Mouse (Mus musculus) forebrain, embryonic 11.5 days (tissue): ENCODE measurements at regions not wholly inside any gene's neighbourhood (a gene's known extent, or its start where the extent isn't known, plus 50 kb on each side); places are given as distances from the start of the nearest gene placed in this dataset.
A peak's percentile ranks its signal among the peaks of the same experiment; 100 is the strongest.

Source experiments
- ATAC-seq: fragments of 200-750 bp; cut with Nextera tagmentation; replicated peaks from 2 replicates; pipeline ENCODE4 v1.8.0; 2017; ENCODE audit warnings: moderate TSS enrichment; ENCODE audit not compliant: low FRiP score
- DNase-seq: peaks from one replicate; pipeline ENCODE4 v3.0.0-alpha.2; 2017; ENCODE audit warnings: low spot score
- H3K27ac ChIP-seq: fragments of 300-500 bp; sonication (generic); 2 replicates; pipeline ENCODE4 v1.5.1; 2014; ENCODE audit warnings: low read depth, low read length
- H3K27me3 ChIP-seq: fragments of 300-500 bp; sonication (generic); 2 replicates; pipeline ENCODE4 v1.6.1; 2014; ENCODE audit warnings: mild to moderate bottlenecking, low read length, mixed read lengths; ENCODE audit not compliant: control insufficient read depth, insufficient read depth
- H3K36me3 ChIP-seq: fragments of 300-500 bp; sonication (generic); 2 replicates; pipeline ENCODE4 v1.6.1; 2014; ENCODE audit warnings: mild to moderate bottlenecking, low read length, moderate library complexity, mixed read lengths; ENCODE audit not compliant: control insufficient read depth, insufficient read depth
- H3K4me1 ChIP-seq: fragments of 300-500 bp; sonication (generic); replicated peaks from 2 replicates; pipeline ENCODE4 v1.6.1; 2014; ENCODE audit warnings: low read length, mixed read lengths; ENCODE audit not compliant: control insufficient read depth, insufficient read depth
- H3K4me2 ChIP-seq: fragments of 300-500 bp; sonication (generic); 2 replicates; pipeline ENCODE4 v1.6.1; 2014; ENCODE audit warnings: low read depth, mild to moderate bottlenecking, low read length, moderate library complexity, mixed read lengths; ENCODE audit not compliant: severe bottlenecking
- H3K4me3 ChIP-seq: fragments of 300-500 bp; sonication (generic); 2 replicates; pipeline ENCODE4 v1.5.1; 2014; ENCODE audit warnings: low read depth, low read length
- H3K9ac ChIP-seq: fragments of 300-500 bp; sonication (generic); 2 replicates; pipeline ENCODE4 v1.6.1; 2014; ENCODE audit warnings: low read length
- H3K9me3 ChIP-seq: fragments of 300-500 bp; sonication (generic); 2 replicates; pipeline ENCODE4 v1.6.1; 2016; ENCODE audit warnings: low read length, mixed read lengths; ENCODE audit not compliant: control insufficient read depth
- WGBS: fragments of 180-500 bp; shearing (Covaris S2); extraction: QIAGEN DNeasy Blood & Tissue Kit; methylation state at CpG from one replicate; pipeline ENCODE4 v1.1.7; 2014; 5-methylcytosine and 5-hydroxymethylcytosine counted together

GRCm38 (mm10) chr1:186229856-186230255 lies 112.7 kb upstream of the Lyplal1 start:
- Histone ChIP-seq H3K27me3 (no peaks in the 10 kb centered on the region), H3K4me2 (no peak overlapping the region), H3K36me3 (no peaks in the 10 kb centered on the region), H3K4me1 (no peaks in the 10 kb centered on the region), H3K4me3 (no peak overlapping the region), H3K9me3 (no peaks in the 10 kb centered on the region), H3K27ac (no peak overlapping the region), H3K9ac (no peak overlapping the region)
- ATAC-seq: no peak
- DNase-seq: no peak
- 81% methylated on average over 6 of the region's 6 CpGs for WGBS

- no peak overlapping the region for H3K9ac ChIP-seq
- 0 out of 2 replicates have a peak, but pooled peaks cover under 1% of the 10 kb centered on the region for H3K4me1 ChIP-seq
- no peaks in the 10 kb centered on the region for H3K27me3 ChIP-seq
- H3K9me3 ChIP-seq: no peaks in the 10 kb centered on the region
- no peak overlapping the region for H3K27ac ChIP-seq
- DNase-seq (no peak), ATAC-seq (no peak)
- H3K4me2 ChIP-seq: no peak overlapping the region
- WGBS: 90% methylated on average over 4 of the region's 4 CpGs
- H3K36me3 ChIP-seq: no peaks in the 10 kb centered on the region
- no peak overlapping the region for H3K4me3 ChIP-seq
These were observed 111.3 kb upstream of the Lyplal1 start for GRCm38 (mm10) chr1:186228396-186228795.

GRCm38 (mm10) chr1:186224231-186224630 lies 107.1 kb upstream of the Lyplal1 start:
- Histone ChIP-seq H3K27me3 (no peaks in the 10 kb centered on the region), H3K27ac (no peak overlapping the region), H3K4me2 (no peak overlapping the region), H3K4me3 (no peak overlapping the region), H3K9me3 (no peaks in the 10 kb centered on the region), H3K4me1 (0 out of 2 replicates have a peak, but pooled peaks cover 2% of the 10 kb centered on the region), H3K9ac (no peak overlapping the region), H3K36me3 (no peaks in the 10 kb centered on the region)
- 75% methylated on average over 5 of the region's 5 CpGs for WGBS
- ATAC-seq (no peak), DNase-seq (no peak)

GRCm38 (mm10) chr1:186223417-186223816 lies 106.3 kb upstream of the Lyplal1 start:
- Histone ChIP-seq H3K36me3 (no peaks in the 10 kb centered on the region), H3K27me3 (no peaks in the 10 kb centered on the region), H3K4me3 (no peak overlapping the region), H3K4me2 (no peak overlapping the region), H3K9ac (no peak overlapping the region), H3K4me1 (0 out of 2 replicates have a peak, but pooled peaks cover 2% of the 10 kb centered on the region), H3K9me3 (no peaks in the 10 kb centered on the region), H3K27ac (no peak overlapping the region)
- WGBS: 49% methylated on average over 7 of the region's 7 CpGs
- DNase-seq: no peak
- ATAC-seq: 0 out of 2 replicates have a peak, but pooled peaks have one; percentile 46

- H3K9ac ChIP-seq: no peak overlapping the region
- H3K27me3 ChIP-seq: no peaks in the 10 kb centered on the region
- no peak for ATAC-seq
- H3K9me3 ChIP-seq: no peaks in the 10 kb centered on the region
- no peak for DNase-seq
- H3K27ac ChIP-seq: no peak overlapping the region
- 90% methylated on average over 4 of the region's 4 CpGs for WGBS
- H3K4me2 ChIP-seq: no peak overlapping the region
- no peaks in the 10 kb centered on the region for H3K36me3 ChIP-seq
- peaks cover 6% of the 10 kb centered on the region; the same call in 1 of the 2 replicates for H3K4me1 ChIP-seq
- H3K4me3 ChIP-seq: no peak overlapping the region
These were observed 101.9 kb upstream of the Lyplal1 start for GRCm38 (mm10) chr1:186218995-186219394.

GRCm38 (mm10) chr1:186217198-186217597 lies 100.1 kb upstream of the Lyplal1 start:
- no peaks in the 10 kb centered on the region for H3K27me3 ChIP-seq
- peaks cover 4% of the 10 kb centered on the region; the same call in 1 of the 2 replicates for H3K4me1 ChIP-seq
- no peaks in the 10 kb centered on the region for H3K9me3 ChIP-seq
- no peaks in the 10 kb centered on the region for H3K36me3 ChIP-seq
- WGBS: 12% methylated on average over 3 of the region's 3 CpGs
- H3K9ac ChIP-seq: no peak overlapping the region
- 0 out of 2 replicates have a peak overlapping the region, but pooled peaks have one; percentile 39 for H3K27ac ChIP-seq
- DNase-seq: no peak
- H3K4me3 ChIP-seq: no peak overlapping the region
- ATAC-seq: peak; percentile 93
- no peak overlapping the region for H3K4me2 ChIP-seq

- ATAC-seq (no peak), DNase-seq (no peak)
- Histone ChIP-seq H3K4me2 (no peak overlapping the region), H3K27me3 (no peaks in the 10 kb centered on the region), H3K9ac (no peak overlapping the region), H3K36me3 (no peaks in the 10 kb centered on the region), H3K4me3 (no peak overlapping the region), H3K9me3 (no peaks in the 10 kb centered on the region), H3K27ac (no peak overlapping the region), H3K4me1 (no peaks in the 10 kb centered on the region)
- WGBS: 88% methylated on average over 1 of the region's 1 CpGs
These were observed 87.0 kb upstream of the Lyplal1 start for GRCm38 (mm10) chr1:186204151-186204550.

GRCm38 (mm10) chr1:186202536-186202935 lies 85.4 kb upstream of the Lyplal1 start:
- H3K4me3 ChIP-seq: no peak overlapping the region
- no peaks in the 10 kb centered on the region for H3K9me3 ChIP-seq
- H3K36me3 ChIP-seq: no peaks in the 10 kb centered on the region
- H3K9ac ChIP-seq: no peak overlapping the region
- no peak overlapping the region for H3K27ac ChIP-seq
- DNase-seq (no peak), ATAC-seq (no peak)
- no peak overlapping the region for H3K4me2 ChIP-seq
- H3K27me3 ChIP-seq: no peaks in the 10 kb centered on the region
- no peaks in the 10 kb centered on the region for H3K4me1 ChIP-seq

GRCm38 (mm10) chr1:186198391-186198790 lies 81.3 kb upstream of the Lyplal1 start:
- Histone ChIP-seq H3K27me3 (no peaks in the 10 kb centered on the region), H3K4me1 (no peaks in the 10 kb centered on the region), H3K9me3 (no peaks in the 10 kb centered on the region), H3K4me2 (no peak overlapping the region), H3K27ac (no peak overlapping the region), H3K36me3 (no peaks in the 10 kb centered on the region), H3K9ac (no peak overlapping the region), H3K4me3 (no peak overlapping the region)
- WGBS: 92% methylated on average over 1 of the region's 1 CpGs
- no peak for DNase-seq
- ATAC-seq: no peak
